Mouse (Mus musculus): ENCODE measurements at regions not wholly inside any gene's neighbourhood (a gene's known extent, or its start where the extent isn't known, plus 50 kb on each side); places are given as distances from the start of the nearest gene placed in this dataset.
"Not testable (repeated sequence)": the region's sequence is repeated elsewhere in the genome, so short reads cannot be mapped to it uniquely, and the experiment has no call there.

DNA sequence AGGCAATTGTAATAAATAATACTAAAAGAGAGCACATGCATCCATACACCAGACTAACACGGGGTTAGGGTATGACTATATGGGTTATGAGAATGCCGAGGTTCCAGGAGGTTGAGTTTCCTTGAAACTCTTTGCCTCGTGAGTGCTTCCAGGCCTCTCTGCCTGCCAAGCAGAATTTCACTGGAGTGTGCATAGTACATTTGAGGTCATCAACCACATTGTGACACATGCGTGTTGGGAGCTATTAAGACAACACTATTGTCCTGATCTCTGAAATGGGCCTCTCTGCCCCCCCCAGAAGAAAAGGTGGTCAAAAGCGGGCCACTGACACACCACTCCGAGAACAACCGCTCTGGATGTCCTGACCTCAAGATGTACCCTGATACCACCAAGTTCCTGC, 655.8 kb downstream of the Hdgfl1 start:
- no peak for ATAC-seq (replicated peaks; ENCODE audit: low FRiP score, low TSS enrichment, low read depth)
- Histone ChIP-seq H3K27ac (ENCODE audit: low read depth) (no peak overlapping the region), H3K4me1 (replicated peaks; ENCODE audit: control insufficient read depth, insufficient read depth, low read length) (no peaks in the 10 kb centered on the region), H3K36me3 (ENCODE audit: control insufficient read depth, insufficient read depth, low read length) (no peaks in the 10 kb centered on the region), H3K9me3 (ENCODE audit: control insufficient read depth, low read length) (no peaks in the 10 kb centered on the region), H3K27me3 (replicated peaks; ENCODE audit: control insufficient read depth, insufficient read depth, low read length) (no peaks in the 10 kb centered on the region), H3K9ac (ENCODE audit: low read length) (no peak overlapping the region), H3K4me2 (ENCODE audit: low read length) (no peak overlapping the region), H3K4me3 (ENCODE audit: low read depth, low read length) (no peak overlapping the region)
- 93% methylated on average over 7 of the region's 7 CpGs for WGBS
- no peak for DNase-seq (ENCODE audit: low spot score)

DNA sequence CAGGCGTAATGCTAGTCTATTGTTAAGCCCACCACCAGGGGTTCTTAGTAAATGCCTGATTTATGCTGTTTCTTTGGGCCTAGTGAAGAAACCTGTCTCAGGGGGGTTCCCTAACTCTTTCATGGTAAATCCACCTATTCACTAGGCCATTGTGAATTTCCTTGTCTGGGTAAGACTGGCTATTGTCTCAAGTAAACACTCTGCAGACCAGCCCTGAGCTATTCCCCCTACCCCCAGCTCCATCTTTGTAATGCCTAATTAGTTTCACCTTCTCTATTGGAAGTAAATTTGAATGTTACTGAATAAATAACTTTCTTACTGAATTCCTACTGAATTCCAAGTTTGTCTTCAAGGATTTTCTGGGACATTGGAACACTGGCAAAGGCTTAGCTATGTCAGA, 656.2 kb downstream of the Hdgfl1 start:
- H3K27me3 ChIP-seq (replicated peaks; ENCODE audit: control insufficient read depth, insufficient read depth, low read length); H3K27ac ChIP-seq (ENCODE audit: low read depth); H3K36me3 ChIP-seq (ENCODE audit: control insufficient read depth, insufficient read depth, low read length); H3K4me1 ChIP-seq (replicated peaks; ENCODE audit: control insufficient read depth, insufficient read depth, low read length); H3K4me3 ChIP-seq (ENCODE audit: low read depth, low read length); ATAC-seq (replicated peaks; ENCODE audit: low FRiP score, low TSS enrichment, low read depth); H3K9me3 ChIP-seq (ENCODE audit: control insufficient read depth, low read length); H3K4me2 ChIP-seq (ENCODE audit: low read length); H3K9ac ChIP-seq (ENCODE audit: low read length); DNase-seq (ENCODE audit: low spot score): not testable (repeated sequence)
- WGBS, result 65% methylated on average over 1 of the region's 1 CpGs

DNA sequence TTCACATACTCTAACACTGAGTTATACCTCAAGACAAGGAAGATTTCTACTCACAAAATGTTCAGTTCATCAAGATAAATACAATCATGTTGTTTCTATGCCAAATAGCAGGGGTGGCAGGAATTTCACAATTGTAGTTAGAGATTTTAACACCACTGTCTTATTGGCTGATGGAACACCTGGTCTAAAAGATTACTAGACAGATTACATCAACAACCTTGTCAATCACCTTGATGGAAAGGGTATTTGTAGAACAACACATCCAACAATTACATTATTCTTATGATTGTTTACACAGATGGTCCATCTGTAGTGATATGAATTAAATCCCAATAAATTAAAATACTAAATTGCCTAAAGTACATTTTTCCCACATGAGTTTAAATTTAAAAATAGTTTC, 657.4 kb downstream of the Hdgfl1 start:
- Histone ChIP-seq H3K27ac (ENCODE audit: low read depth) (no peak overlapping the region), H3K4me2 (ENCODE audit: low read length) (no peak overlapping the region), H3K9me3 (ENCODE audit: control insufficient read depth, low read length) (no peaks in the 10 kb centered on the region), H3K9ac (ENCODE audit: low read length) (no peak overlapping the region), H3K36me3 (ENCODE audit: control insufficient read depth, insufficient read depth, low read length) (no peaks in the 10 kb centered on the region), H3K4me1 (replicated peaks; ENCODE audit: control insufficient read depth, insufficient read depth, low read length) (no peaks in the 10 kb centered on the region), H3K27me3 (replicated peaks; ENCODE audit: control insufficient read depth, insufficient read depth, low read length) (no peaks in the 10 kb centered on the region), H3K4me3 (ENCODE audit: low read depth, low read length) (no peak overlapping the region)
- ATAC-seq (replicated peaks; ENCODE audit: low FRiP score, low TSS enrichment, low read depth) (no peak), DNase-seq (ENCODE audit: low spot score) (no peak)

DNA sequence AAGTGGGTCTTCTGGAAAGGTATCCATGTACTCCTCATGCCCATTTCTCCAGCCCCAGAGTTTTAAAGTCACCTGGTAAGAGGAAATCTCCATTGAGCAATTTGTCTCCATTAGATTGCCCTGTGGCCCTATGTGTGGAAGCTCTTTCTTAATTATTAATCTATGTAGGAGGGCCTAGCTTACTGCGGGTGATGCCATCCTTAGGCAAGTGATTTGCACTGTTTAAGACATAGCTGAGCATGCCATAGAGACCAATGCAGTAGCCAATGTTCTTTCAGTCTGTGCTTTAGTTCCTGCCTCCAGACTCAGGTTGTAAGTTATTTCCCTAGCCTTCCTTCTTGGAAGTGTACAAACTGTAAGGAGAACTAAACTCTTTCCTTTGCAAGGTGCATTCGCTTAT, 661.0 kb downstream of the Hdgfl1 start:
- 87% methylated on average over 2 of the region's 2 CpGs for WGBS
- H3K4me2 ChIP-seq (ENCODE audit: low read length), result no peak overlapping the region
- H3K27me3 ChIP-seq (replicated peaks; ENCODE audit: control insufficient read depth, insufficient read depth, low read length), result no peaks in the 10 kb centered on the region
- H3K4me1 ChIP-seq (replicated peaks; ENCODE audit: control insufficient read depth, insufficient read depth, low read length), result no peaks in the 10 kb centered on the region
- no peak for DNase-seq (ENCODE audit: low spot score)
- H3K9me3 ChIP-seq (ENCODE audit: control insufficient read depth, low read length), result no peaks in the 10 kb centered on the region
- H3K9ac ChIP-seq (ENCODE audit: low read length), result no peak overlapping the region
- no peaks in the 10 kb centered on the region for H3K36me3 ChIP-seq (ENCODE audit: control insufficient read depth, insufficient read depth, low read length)
- H3K4me3 ChIP-seq (ENCODE audit: low read depth, low read length), result no peak overlapping the region
- ATAC-seq (replicated peaks; ENCODE audit: low FRiP score, low TSS enrichment, low read depth), result no peak
- H3K27ac ChIP-seq (ENCODE audit: low read depth), result no peak overlapping the region

DNA sequence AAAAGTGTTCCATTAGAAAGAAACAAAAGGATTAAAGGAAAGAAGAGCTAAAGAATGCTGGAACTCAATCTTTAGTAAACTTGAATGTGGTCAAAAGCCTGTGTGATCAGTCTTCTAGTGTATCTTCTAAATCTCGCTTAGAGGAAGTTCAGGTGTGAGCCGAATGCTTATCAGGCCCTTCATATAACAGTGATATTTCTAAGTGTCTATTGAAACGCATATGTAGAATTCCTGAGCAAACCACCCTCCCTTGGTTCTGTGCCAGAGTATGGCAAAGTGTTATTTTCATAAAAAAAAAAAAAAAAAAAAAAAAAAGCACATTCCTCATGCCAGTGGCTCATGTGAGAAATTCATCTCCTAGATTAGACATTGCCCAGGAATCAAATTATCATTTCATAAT, 681.2 kb downstream of the Hdgfl1 start:
- no peak overlapping the region for H3K27ac ChIP-seq (ENCODE audit: low read depth)
- ATAC-seq (replicated peaks; ENCODE audit: low FRiP score, low TSS enrichment, low read depth), result no peak

DNA sequence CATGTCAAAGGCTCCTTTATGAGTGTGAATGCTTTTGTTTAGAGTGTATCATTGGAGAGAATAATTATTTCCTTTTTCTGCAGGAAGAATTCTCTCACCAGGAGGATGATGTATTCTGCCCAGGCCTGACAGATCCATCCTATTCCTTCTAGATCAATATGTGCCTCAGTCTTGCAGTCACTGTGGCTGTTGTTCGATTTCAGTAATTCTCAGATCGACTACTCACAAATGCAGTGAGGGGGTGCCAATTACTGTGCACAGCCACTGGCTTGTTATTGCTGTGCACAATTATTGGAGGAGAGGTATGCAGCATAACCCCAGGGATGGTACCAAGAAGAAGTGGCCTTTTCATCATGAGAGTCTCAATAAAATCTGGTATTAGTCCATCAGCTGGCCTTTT, 689.2 kb downstream of the Hdgfl1 start:
- ATAC-seq (replicated peaks; ENCODE audit: low FRiP score, low TSS enrichment, low read depth) (no peak), DNase-seq (ENCODE audit: low spot score) (no peak)
- Histone ChIP-seq H3K36me3 (ENCODE audit: control insufficient read depth, insufficient read depth, low read length) (no peaks in the 10 kb centered on the region), H3K9ac (ENCODE audit: low read length) (no peak overlapping the region), H3K27ac (ENCODE audit: low read depth) (no peak overlapping the region), H3K4me1 (replicated peaks; ENCODE audit: control insufficient read depth, insufficient read depth, low read length) (no peaks in the 10 kb centered on the region), H3K4me3 (ENCODE audit: low read depth, low read length) (no peak overlapping the region), H3K27me3 (replicated peaks; ENCODE audit: control insufficient read depth, insufficient read depth, low read length) (no peaks in the 10 kb centered on the region), H3K4me2 (ENCODE audit: low read length) (no peak overlapping the region), H3K9me3 (ENCODE audit: control insufficient read depth, low read length) (no peaks in the 10 kb centered on the region)
- 84% methylated on average over 2 of the region's 2 CpGs for WGBS

More for the DNA sequence above, 681.2 kb downstream of the Hdgfl1 start:
- no peaks in the 10 kb centered on the region for H3K9me3 ChIP-seq (ENCODE audit: control insufficient read depth, low read length)
- DNase-seq (ENCODE audit: low spot score), result no peak
- H3K4me2 ChIP-seq (ENCODE audit: low read length), result no peak overlapping the region
- H3K4me3 ChIP-seq (ENCODE audit: low read depth, low read length), result no peak overlapping the region
- H3K36me3 ChIP-seq (ENCODE audit: control insufficient read depth, insufficient read depth, low read length), result no peaks in the 10 kb centered on the region
- no peaks in the 10 kb centered on the region for H3K27me3 ChIP-seq (replicated peaks; ENCODE audit: control insufficient read depth, insufficient read depth, low read length)
- WGBS, result 84% methylated on average over 3 of the region's 3 CpGs
- no peak overlapping the region for H3K9ac ChIP-seq (ENCODE audit: low read length)
- no peaks in the 10 kb centered on the region for H3K4me1 ChIP-seq (replicated peaks; ENCODE audit: control insufficient read depth, insufficient read depth, low read length)

DNA sequence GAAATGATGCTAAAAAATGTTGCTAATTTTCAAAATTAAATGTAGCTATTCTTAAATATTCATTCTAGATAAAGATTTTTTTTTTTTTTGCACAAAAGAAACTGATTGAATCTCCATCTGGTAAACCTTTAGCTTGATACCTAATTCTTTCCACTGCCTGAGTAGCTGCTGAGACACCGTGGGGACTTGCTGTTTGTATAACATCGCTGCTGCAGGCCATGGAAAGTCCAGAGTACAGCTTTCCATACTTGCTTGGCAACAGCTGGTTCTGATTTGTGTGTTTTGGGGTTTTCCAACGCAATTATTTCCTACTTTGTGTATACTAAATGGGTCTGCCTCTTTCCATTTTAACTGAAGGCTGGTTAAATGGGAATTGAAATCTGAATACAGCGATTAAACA, 689.7 kb downstream of the Hdgfl1 start:
- Histone ChIP-seq H3K36me3 (ENCODE audit: control insufficient read depth, insufficient read depth, low read length) (no peaks in the 10 kb centered on the region), H3K4me2 (ENCODE audit: low read length) (no peak overlapping the region), H3K9me3 (ENCODE audit: control insufficient read depth, low read length) (no peaks in the 10 kb centered on the region), H3K4me3 (ENCODE audit: low read depth, low read length) (no peak overlapping the region), H3K9ac (ENCODE audit: low read length) (no peak overlapping the region), H3K27me3 (replicated peaks; ENCODE audit: control insufficient read depth, insufficient read depth, low read length) (no peaks in the 10 kb centered on the region), H3K4me1 (replicated peaks; ENCODE audit: control insufficient read depth, insufficient read depth, low read length) (no peaks in the 10 kb centered on the region), H3K27ac (ENCODE audit: low read depth) (no peak overlapping the region)
- 55% methylated on average over 4 of the region's 4 CpGs for WGBS
- DNase-seq (ENCODE audit: low spot score) (no peak), ATAC-seq (replicated peaks; ENCODE audit: low FRiP score, low TSS enrichment, low read depth) (no peak)

DNA sequence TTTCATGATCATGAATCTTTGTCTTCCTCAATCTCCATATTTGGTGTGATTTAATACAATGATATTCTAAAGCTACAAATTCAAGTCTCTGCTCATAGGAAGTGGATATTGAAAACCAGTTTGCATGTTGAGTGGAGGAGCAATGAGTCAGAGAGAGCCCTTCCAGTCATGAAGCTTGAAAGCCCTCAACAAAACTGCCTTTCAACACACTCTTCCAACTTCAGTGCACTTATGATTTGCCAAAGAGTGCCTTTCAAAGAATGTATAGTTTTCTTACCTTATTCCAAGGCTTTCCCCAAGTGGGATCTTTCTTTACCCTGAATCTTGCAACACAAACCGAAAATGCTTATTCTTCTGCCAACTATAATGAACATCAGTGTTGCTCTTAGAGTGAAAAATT, 690.6 kb downstream of the Hdgfl1 start:
- no peaks in the 10 kb centered on the region for H3K27me3 ChIP-seq (replicated peaks; ENCODE audit: control insufficient read depth, insufficient read depth, low read length)
- DNase-seq (ENCODE audit: low spot score) (no peak), ATAC-seq (replicated peaks; ENCODE audit: low FRiP score, low TSS enrichment, low read depth) (no peak)
- H3K27ac ChIP-seq (ENCODE audit: low read depth), result no peak overlapping the region
- WGBS, result 90% methylated on average over 1 of the region's 1 CpGs
- H3K4me1 ChIP-seq (replicated peaks; ENCODE audit: control insufficient read depth, insufficient read depth, low read length), result no peaks in the 10 kb centered on the region
- H3K9me3 ChIP-seq (ENCODE audit: control insufficient read depth, low read length), result no peaks in the 10 kb centered on the region
- no peak overlapping the region for H3K4me2 ChIP-seq (ENCODE audit: low read length)
- H3K9ac ChIP-seq (ENCODE audit: low read length), result no peak overlapping the region
- H3K36me3 ChIP-seq (ENCODE audit: control insufficient read depth, insufficient read depth, low read length), result no peaks in the 10 kb centered on the region
- H3K4me3 ChIP-seq (ENCODE audit: low read depth, low read length), result no peak overlapping the region

DNA sequence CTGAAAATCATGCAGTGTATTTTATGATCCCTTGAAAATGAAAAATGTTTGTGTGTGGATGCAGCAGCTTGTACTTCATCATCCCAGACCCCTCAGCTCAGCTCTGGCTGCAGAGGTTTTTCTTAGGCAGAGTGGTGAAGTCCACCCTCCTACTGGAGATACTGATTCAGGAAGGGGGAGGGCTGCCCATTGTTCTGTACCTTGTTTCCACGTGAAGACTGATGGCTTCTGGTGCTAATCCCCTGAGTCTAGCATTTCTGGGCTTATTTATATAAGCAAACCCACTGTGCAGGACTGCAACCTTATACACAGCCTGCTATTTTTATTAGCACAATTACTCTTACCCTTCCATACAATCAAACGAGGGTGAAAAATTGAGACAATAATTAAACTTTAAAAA, 708.6 kb downstream of the Hdgfl1 start:
- H3K36me3 ChIP-seq (ENCODE audit: control insufficient read depth, insufficient read depth, low read length), result no peaks in the 10 kb centered on the region
- no peak overlapping the region for H3K4me2 ChIP-seq (ENCODE audit: low read length)
- no peak overlapping the region for H3K4me3 ChIP-seq (ENCODE audit: low read depth, low read length)
- H3K9ac ChIP-seq (ENCODE audit: low read length), result no peak overlapping the region
- H3K9me3 ChIP-seq (ENCODE audit: control insufficient read depth, low read length), result no peaks in the 10 kb centered on the region
- H3K27ac ChIP-seq (ENCODE audit: low read depth), result no peak overlapping the region
- ATAC-seq (replicated peaks; ENCODE audit: low FRiP score, low TSS enrichment, low read depth), result no peak
- no peaks in the 10 kb centered on the region for H3K4me1 ChIP-seq (replicated peaks; ENCODE audit: control insufficient read depth, insufficient read depth, low read length)
- 26% methylated on average over 2 of the region's 2 CpGs for WGBS
- no peak for DNase-seq (ENCODE audit: low spot score)
- no peaks in the 10 kb centered on the region for H3K27me3 ChIP-seq (replicated peaks; ENCODE audit: control insufficient read depth, insufficient read depth, low read length)
